Mouse (Mus musculus) midbrain, embryonic 13.5 days (tissue): Measurements from ENCODE around the gene Amotl2. TPM values are rescaled to one million over a fixed set of nuclear protein-coding genes. Genes with fewer than 3 reads are reported as not detected.

ENCODE experiments used
- ATAC-seq: fragments of 200-750 bp; cut with Nextera tagmentation; 2 replicates; pipeline ENCODE4 v1.8.0; 2017; ENCODE audit warnings: mild to moderate bottlenecking, moderate TSS enrichment, moderate library complexity
- H3K27ac ChIP-seq: fragments of 300-500 bp; sonication (generic); 2 replicates; pipeline ENCODE4 v1.5.1; 2015; ENCODE audit warnings: inconsistent platforms, mild to moderate bottlenecking, moderate library complexity
- H3K27me3 ChIP-seq: fragments of 300-500 bp; sonication (generic); 2 replicates; pipeline ENCODE4 v1.6.1; 2015; ENCODE audit warnings: mild to moderate bottlenecking, inconsistent platforms
- H3K36me3 ChIP-seq: fragments of 300-500 bp; sonication (generic); 2 replicates; pipeline ENCODE4 v1.6.1; 2015; ENCODE audit warnings: mild to moderate bottlenecking, inconsistent platforms
- H3K4me1 ChIP-seq: fragments of 300-500 bp; sonication (generic); replicated peaks from 2 replicates; pipeline ENCODE4 v1.6.1; 2015; ENCODE audit warnings: inconsistent platforms
- H3K4me2 ChIP-seq: fragments of 300-500 bp; sonication (generic); replicated peaks from 2 replicates; pipeline ENCODE4 v1.6.1; 2015; ENCODE audit warnings: moderate library complexity, mild to moderate bottlenecking, inconsistent platforms
- H3K4me3 ChIP-seq: fragments of 300-500 bp; sonication (generic); replicated peaks from 2 replicates; pipeline ENCODE4 v1.5.1; 2015; ENCODE audit warnings: mild to moderate bottlenecking, inconsistent platforms
- H3K9ac ChIP-seq: fragments of 300-500 bp; sonication (generic); replicated peaks from 2 replicates; pipeline ENCODE4 v1.6.1; 2015; ENCODE audit warnings: mild to moderate bottlenecking, inconsistent platforms
- H3K9me3 ChIP-seq: fragments of 300-500 bp; sonication (generic); 2 replicates; pipeline ENCODE4 v1.6.1; 2016; ENCODE audit warnings: mild to moderate bottlenecking, inconsistent platforms
- WGBS: fragments of 180-500 bp; shearing (Covaris S2); methylation state at CpG from one replicate; pipeline ENCODE4 v1.1.7; 2015; 5-methylcytosine and 5-hydroxymethylcytosine counted together
- polyA plus RNA-seq: library from polyadenylated mRNA; unstranded; fragments of >200 nt; fragmentation: Nextera tagmentation; extraction: Ambion mirVana; gene quantifications from 2 replicates; pipeline ENCODE4 v1.2.1, GENCODE M21; 2015

Gene Amotl2
- 65.0 and 80.6 TPM in 2 replicates for polyA plus RNA-seq

DNA sequence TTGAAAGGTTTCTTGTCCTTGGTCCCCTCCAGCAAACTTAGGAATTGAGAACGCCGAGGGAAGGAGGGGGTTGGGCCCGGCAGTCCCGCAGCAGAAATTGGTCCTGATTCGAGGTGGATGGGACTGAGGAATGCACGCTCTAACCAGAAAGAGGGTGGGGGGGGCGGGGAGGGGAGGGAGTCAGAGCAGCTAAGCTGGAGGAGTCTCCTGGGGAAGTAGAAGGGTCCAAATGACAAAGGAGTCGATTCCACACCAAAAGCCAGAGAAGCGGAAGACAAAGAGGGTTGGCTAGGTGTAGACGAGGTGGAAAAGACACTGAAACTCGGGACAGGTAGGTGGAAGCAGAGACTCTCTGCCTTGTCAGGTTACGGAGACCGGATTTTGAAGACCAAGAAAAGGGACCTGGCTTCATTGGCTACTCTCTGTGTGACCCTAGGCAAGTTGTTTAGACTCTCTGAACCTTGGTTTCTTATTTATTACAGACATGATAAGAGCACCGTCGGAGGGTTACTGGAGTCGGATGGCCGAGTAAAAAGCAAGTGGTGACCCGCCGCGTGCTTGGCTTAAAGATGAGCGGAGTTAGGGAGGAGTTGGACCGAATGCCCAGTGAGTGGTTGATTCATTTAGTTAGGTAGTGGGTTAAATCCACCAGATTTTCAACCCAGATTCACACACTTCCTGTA, at the start of gene Amotl2:
Gene Amotl2, plus strand, starts transcription at position 192 of the 683 bp plus-strand sequence.
- Histone ChIP-seq H3K9me3 (no peaks in the 10 kb centered on the region), H3K4me1 (peaks cover 47% of the 10 kb centered on the region), H3K4me3 (peak within 1 kb of the TSS; percentile 93), H3K9ac (peak within 1 kb of the TSS; percentile 100), H3K27me3 (no peaks in the 10 kb centered on the region), H3K36me3 (peaks cover 18% of the 10 kb centered on the region), H3K27ac (peak within 1 kb of the TSS; percentile 98), H3K4me2 (peak within 1 kb of the TSS; percentile 97)
- 2% methylated on average over 22 of the region's 22 CpGs for WGBS
- no peak for ATAC-seq

DNA sequence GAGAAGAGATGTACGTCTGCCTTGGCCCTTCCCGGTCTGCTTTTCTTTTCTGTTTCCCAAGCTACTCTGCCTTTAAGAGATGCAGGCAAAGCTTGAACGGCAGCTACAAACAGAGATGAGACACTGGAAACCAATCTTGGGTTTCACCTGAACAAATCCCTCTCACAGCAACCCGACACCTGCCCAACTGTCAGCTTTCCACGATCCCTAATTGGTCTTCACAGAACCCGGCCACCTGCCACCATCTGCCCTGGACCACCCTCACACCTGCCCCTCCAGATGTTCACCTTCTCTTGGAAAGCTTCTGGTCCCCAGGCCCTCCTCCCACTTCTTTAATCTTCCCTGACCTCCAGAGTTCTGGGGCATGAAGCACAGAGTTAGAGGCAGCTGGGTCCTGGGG, 48.4 kb upstream of the Amotl2 start:
- Histone ChIP-seq H3K36me3 (no peaks in the 10 kb centered on the region), H3K4me3 (no peak overlapping the region), H3K27me3 (0 out of 2 replicates have a peak, but pooled peaks cover 2% of the 10 kb centered on the region), H3K9ac (no peak overlapping the region), H3K4me2 (no peak overlapping the region), H3K9me3 (no peaks in the 10 kb centered on the region), H3K4me1 (peaks cover 12% of the 10 kb centered on the region), H3K27ac (no peak overlapping the region)
- WGBS, result 45% methylated on average over 6 of the region's 6 CpGs
- no peak for ATAC-seq

DNA sequence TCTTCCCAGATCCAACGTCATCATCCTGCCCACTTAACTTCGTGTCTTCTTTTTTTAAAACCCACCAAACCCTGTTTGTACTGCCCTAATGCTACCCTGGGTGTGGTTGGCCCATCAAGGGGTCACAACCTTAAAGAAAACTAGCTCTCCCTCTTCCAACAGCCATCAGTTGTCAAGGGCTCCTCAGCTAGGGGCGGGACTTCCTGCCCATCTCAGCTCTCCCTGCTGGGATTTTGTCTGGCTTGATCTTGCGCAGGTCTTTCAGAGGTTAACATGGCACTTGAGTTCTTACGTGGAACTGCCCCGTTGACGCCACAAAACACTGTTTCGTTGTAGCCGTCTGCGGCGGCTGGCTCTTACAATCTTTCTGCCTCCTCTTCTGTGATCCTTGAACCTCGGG, 47.6 kb upstream of the Amotl2 start:
- no peaks in the 10 kb centered on the region for H3K9me3 ChIP-seq
- WGBS, result 88% methylated on average over 12 of the region's 12 CpGs

DNA sequence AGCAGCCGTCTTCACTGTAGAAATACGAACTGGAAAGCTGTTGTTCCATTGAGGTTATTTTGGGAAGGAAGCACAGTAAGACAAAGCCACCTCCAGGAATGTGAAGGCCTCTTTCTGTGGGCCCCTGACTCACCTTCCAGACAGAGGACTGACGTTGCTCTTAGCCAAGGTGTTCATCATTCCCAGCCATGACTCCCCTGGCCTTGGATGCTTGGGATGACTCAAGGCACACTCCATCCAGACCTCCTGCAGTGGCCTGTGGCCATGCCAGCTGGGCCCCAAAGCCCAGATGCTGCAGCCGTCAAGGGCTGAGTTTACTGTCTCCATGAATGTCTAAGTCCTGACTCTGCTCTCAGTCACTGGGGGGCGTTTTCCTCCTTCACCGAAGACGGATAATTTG, 43.1 kb upstream of the Amotl2 start:
- Histone ChIP-seq H3K36me3 (no peaks in the 10 kb centered on the region), H3K9ac (no peak overlapping the region), H3K4me1 (peaks cover 4% of the 10 kb centered on the region), H3K4me2 (no peak overlapping the region), H3K4me3 (no peak overlapping the region), H3K27ac (no peak overlapping the region), H3K27me3 (no peaks in the 10 kb centered on the region), H3K9me3 (no peaks in the 10 kb centered on the region)
- no peak for ATAC-seq
- WGBS, result 75% methylated on average over 7 of the region's 7 CpGs

More for the DNA sequence above, 47.6 kb upstream of the Amotl2 start:
- no peak overlapping the region for H3K27ac ChIP-seq
- no peak overlapping the region for H3K4me2 ChIP-seq
- 0 out of 2 replicates have a peak, but pooled peaks cover 2% of the 10 kb centered on the region for H3K27me3 ChIP-seq
- H3K36me3 ChIP-seq, result no peaks in the 10 kb centered on the region
- peaks cover 12% of the 10 kb centered on the region for H3K4me1 ChIP-seq
- no peak for ATAC-seq
- no peak overlapping the region for H3K9ac ChIP-seq
- H3K4me3 ChIP-seq, result no peak overlapping the region

DNA sequence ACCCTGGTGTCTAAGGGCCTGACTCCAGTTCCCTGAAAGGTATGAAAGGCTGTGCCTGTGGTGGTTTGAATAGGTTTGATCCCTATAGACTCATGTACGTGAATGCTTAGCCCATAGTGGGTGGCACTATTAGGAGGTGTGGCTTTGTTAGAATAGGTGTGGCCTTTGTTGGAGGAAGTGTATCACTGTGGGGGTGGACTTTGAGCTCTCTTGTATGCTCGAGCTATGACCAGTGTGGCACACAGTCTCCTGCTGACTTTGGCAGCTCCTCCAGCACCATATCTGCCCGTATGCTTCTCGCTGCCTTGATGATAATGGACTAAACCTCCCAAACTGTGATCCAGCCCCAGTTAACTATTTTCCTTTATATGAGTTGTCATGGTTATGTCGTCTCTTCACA, 40.5 kb upstream of the Amotl2 start:
- Histone ChIP-seq H3K27ac (no peak overlapping the region), H3K9ac (no peak overlapping the region), H3K27me3 (no peaks in the 10 kb centered on the region), H3K36me3 (no peaks in the 10 kb centered on the region), H3K9me3 (no peaks in the 10 kb centered on the region), H3K4me3 (no peak overlapping the region), H3K4me2 (no peak overlapping the region), H3K4me1 (0 out of 2 replicates have a peak, but pooled peaks cover 3% of the 10 kb centered on the region)
- ATAC-seq, result no peak
- 78% methylated on average over 5 of the region's 5 CpGs for WGBS

DNA sequence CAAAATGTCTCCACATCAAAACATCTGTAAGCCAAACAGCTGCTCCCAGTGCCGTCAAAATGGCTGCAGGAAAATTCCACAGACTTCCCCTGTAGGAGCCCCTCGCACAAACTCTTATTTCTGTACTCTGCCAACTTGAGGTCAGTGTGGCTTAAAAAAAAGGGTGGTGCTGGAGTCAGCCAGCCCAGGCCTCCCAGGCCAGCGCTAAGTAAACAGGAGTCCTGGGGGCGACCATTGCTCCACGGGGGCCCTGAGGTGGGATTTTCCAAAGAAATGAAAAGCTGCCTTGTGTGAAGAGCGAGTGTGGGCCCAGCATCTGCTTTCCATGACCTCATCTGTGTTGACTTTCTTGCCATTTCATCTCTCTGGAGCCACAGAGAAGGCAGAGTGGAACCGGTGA, 35.0 kb upstream of the Amotl2 start:
- Histone ChIP-seq H3K4me1 (no peaks in the 10 kb centered on the region), H3K36me3 (no peaks in the 10 kb centered on the region), H3K9me3 (no peaks in the 10 kb centered on the region), H3K27ac (no peak overlapping the region), H3K4me2 (no peak overlapping the region), H3K9ac (no peak overlapping the region), H3K4me3 (no peak overlapping the region), H3K27me3 (no peaks in the 10 kb centered on the region)
- 60% methylated on average over 7 of the region's 7 CpGs for WGBS
- ATAC-seq, result no peak

DNA sequence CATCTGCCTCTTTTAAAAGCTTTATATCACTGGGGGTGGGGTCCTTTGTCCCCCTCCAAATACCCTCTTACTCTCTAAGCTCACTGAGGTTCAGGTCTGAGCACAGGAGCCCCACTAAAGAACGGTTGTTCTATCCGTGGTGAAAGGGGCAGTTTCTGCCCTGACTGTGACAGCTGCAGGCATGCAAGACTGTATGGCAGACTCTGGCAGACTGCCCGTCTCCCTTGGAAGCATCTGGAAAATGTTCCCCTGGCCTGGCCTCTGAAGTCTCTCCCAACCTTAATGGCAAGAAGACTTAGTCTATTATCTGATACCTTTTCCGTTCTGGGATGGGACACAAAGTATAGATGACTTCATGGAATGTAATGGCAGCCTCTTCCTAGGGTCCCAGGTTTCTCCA, 28.5 kb upstream of the Amotl2 start:
- Histone ChIP-seq H3K4me1 (peaks cover 48% of the 10 kb centered on the region), H3K9me3 (no peaks in the 10 kb centered on the region), H3K9ac (no peak overlapping the region), H3K27me3 (no peaks in the 10 kb centered on the region), H3K4me2 (no peak overlapping the region), H3K4me3 (no peak overlapping the region), H3K27ac (peak overlapping the region; percentile 97), H3K36me3 (no peaks in the 10 kb centered on the region)
- WGBS, result 22% methylated on average over 4 of the region's 4 CpGs
- ATAC-seq, result no peak

- Histone ChIP-seq H3K9ac (peak overlapping the region; percentile 84), H3K4me3 (peak overlapping the region; percentile 51), H3K27ac (peak overlapping the region; percentile 97), H3K4me2 (peak overlapping the region; percentile 73), H3K4me1 (peaks cover 50% of the 10 kb centered on the region), H3K36me3 (no peaks in the 10 kb centered on the region), H3K27me3 (no peaks in the 10 kb centered on the region), H3K9me3 (no peaks in the 10 kb centered on the region)
- peak; percentile 53 for ATAC-seq
- 1% methylated on average over 13 of the region's 13 CpGs for WGBS
Measured at GRCm38 (mm10) chr9:102689406-102689939, 27.0 kb upstream of the Amotl2 start.

DNA sequence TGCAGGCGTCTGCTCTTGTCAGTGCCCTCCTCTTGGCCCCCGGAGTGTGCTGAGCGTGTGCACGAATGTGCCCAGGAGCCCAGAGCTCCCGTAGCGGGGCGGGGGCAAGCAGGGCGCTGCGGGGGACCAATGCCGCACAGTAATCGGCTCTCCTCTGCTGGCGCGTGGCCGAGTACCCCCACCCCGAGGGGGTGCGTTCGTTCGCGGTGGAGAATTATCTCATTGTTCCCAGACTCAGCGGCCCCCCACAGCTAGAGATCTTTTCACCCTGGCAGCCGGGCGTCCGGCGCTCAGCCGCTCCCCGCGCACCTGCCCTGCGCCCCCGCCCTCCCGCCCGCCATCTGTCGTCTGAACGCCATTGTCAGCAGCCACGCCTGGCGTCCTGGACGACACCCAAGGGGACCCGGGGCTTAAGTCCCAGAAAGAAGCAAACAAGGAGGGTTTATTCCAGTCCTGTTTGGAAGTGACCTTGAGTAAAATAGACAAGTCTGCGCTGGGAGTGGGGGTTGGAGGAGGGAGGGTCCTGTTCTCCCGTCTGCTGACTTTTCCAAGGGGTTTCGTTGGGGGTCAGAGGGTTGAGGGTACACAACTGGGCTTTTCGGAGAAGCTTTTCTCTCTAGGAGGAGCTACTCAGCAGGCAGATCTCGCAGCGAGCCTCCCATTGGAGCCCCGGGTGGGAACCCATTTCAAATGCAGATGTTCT, 26.4 kb upstream of the Amotl2 start:
- Histone ChIP-seq H3K4me1 (peaks cover 50% of the 10 kb centered on the region), H3K4me2 (peak overlapping the region; percentile 73)
- peak; percentile 94 for ATAC-seq

DNA sequence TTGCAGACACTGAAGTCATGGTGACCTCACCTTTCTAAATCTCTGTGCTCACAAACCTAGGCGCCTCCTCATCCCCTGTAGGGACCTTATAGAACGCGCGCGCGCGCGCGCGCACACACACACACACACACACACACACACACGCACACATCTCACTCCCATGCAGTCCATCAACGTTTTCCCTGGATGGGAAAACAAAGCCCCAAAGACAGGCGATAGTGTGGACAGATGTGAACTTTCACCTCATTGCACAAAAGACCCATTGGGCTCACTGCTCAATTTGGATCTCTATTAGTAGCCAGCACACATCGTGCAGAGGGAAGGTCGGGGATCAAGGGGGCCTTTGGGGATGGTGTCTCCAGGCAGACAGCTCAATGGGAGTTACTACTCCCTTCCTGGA, 25.6 kb upstream of the Amotl2 start:
- no peak for ATAC-seq
- WGBS, result under 1% methylated on average over 15 of the region's 15 CpGs
- H3K9ac ChIP-seq, result peak overlapping the region; percentile 84
- no peaks in the 10 kb centered on the region for H3K36me3 ChIP-seq
- peak overlapping the region; percentile 73 for H3K4me2 ChIP-seq
- no peaks in the 10 kb centered on the region for H3K9me3 ChIP-seq
- H3K27me3 ChIP-seq, result no peaks in the 10 kb centered on the region
- peak overlapping the region; percentile 51 for H3K4me3 ChIP-seq
- H3K27ac ChIP-seq, result peak overlapping the region; percentile 97
- H3K4me1 ChIP-seq, result peaks cover 50% of the 10 kb centered on the region

More for the DNA sequence above, 26.4 kb upstream of the Amotl2 start:
- H3K27me3 ChIP-seq, result no peaks in the 10 kb centered on the region
- H3K4me3 ChIP-seq, result peak overlapping the region; percentile 51
- H3K9ac ChIP-seq, result peak overlapping the region; percentile 84
- peak overlapping the region; percentile 97 for H3K27ac ChIP-seq
- no peaks in the 10 kb centered on the region for H3K9me3 ChIP-seq
- H3K36me3 ChIP-seq, result no peaks in the 10 kb centered on the region
- under 1% methylated on average over 44 of the region's 44 CpGs for WGBS

- Histone ChIP-seq H3K4me3 (no peak overlapping the region), H3K36me3 (no peaks in the 10 kb centered on the region), H3K9ac (no peak overlapping the region), H3K4me2 (no peak overlapping the region), H3K27me3 (no peaks in the 10 kb centered on the region), H3K27ac (peak overlapping the region; percentile 48; the same call in 1 of the 2 replicates), H3K9me3 (no peaks in the 10 kb centered on the region), H3K4me1 (peaks cover 45% of the 10 kb centered on the region)
- ATAC-seq, result no peak
- WGBS, result 42% methylated on average over 9 of the region's 9 CpGs
Measured at GRCm38 (mm10) chr9:102692564-102693475, 23.7 kb upstream of the Amotl2 start.
